Mouse (Mus musculus) urinary bladder, postnatal 36 days (tissue): ENCODE data around the gene Ankk1.

ENCODE experiments used
- DNase-seq, 2 experiments: peaks; one replicate each; pipeline ENCODE4 v3.0.0; 2022; ENCODE audit warnings: low spot score in 2 of 2, mixed read lengths in 1 of 2

Gene Ankk1

DNA sequence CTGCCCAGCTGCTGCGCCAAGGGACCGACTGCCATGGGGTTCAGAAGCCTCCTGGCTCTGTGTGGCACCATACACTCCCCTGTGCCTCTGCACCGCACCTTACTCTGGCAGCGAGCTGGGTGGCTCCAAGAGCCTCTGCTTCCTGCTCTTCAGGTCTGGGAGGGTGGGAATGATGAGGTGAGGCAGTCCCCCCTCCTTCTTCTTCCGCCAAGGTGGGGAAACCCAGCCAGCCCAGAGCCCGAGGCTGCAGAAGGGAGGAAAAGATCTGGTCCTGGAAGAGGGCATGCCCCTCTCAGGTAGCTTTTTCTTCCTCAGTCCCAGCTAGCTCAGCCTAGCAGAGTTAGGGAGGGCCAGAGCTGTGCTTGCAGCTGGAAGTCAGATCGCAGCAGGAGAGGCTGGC, at the start of gene Ankk1:
Ankk1 (minus strand) TSS at position 101 of the 400 bp plus-strand sequence.
- DNase-seq, result no peak

DNA sequence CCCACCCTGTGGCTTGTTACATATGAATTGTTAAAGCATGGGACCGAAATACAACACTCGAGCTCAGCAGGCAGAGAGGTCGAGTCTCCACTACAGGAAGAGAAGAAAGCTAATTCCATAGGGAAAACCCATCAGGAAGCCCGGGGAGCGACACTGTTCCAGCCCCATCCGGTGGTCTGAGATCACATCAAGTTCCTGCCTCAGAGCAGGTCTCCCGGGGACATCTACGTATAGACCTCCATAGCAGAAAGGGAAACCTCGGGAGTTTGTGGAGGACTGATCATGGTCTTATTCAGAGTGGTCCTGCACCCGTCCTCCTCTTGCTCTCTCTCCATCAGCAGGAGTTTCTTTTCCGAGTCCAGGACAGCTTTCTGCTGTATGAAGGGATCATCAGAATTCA, 45.3 kb upstream of the Ankk1 start:
- DNase-seq, result no peak

DNA sequence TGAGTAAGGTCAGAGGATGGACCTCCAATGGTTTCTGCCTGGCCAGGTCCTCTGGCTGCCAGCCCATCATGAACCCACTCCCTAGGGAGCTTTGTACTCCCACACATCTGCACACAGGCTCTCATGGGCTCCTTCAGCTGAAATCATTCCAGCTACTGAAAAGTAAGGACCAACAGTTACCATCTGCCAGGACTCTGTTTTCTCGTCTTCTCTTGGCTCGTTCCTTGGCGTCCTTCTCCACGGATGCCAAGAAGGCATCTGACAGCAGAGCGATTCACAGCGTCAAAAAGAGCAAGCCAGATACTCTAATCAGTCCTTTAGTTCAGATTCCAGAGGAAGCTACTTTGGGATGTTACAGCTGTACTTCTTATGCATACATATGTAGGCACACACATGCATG, 44.1 kb upstream of the Ankk1 start:
- no peak for DNase-seq

DNA sequence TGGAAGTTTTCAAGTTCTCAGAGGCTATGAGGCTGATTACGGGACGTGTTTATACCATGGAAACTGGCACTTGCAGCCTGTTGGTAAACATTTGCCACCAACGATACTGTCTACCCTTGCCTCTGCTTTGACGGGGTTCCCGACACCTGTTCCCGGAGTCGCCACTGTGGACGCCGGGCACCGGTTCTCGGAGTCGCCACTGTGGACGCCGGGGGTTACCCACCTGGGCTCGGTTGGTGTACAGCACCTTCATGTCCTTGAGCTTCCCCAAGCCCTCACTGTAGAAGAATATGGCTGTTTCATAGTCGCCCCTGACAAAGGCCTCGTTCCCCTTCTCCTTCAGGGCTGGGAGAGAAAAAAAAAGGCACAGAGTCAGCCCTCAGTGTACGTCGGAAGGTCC, 43.2 kb upstream of the Ankk1 start:
- no peak for DNase-seq

DNA sequence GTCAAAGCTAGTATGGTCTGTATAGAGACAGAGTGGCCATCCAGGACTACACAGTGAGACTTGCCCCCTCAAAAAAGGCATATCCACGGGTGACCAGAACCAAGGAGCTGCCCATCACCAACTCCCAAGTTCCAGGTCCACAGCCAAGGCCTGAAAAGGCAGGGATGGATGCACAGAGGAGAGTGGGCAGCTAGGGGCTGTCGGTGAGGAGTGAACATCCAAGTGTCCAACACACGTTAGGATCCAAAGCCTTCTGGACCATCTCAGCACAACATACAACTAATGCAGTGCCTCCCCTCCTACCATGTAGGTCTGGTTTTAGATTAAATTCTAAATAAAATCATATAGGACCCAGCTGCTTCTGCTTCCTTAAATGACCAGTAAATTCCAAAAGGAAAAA, 29.3 kb upstream of the Ankk1 start:
- DNase-seq, result no peak

DNA sequence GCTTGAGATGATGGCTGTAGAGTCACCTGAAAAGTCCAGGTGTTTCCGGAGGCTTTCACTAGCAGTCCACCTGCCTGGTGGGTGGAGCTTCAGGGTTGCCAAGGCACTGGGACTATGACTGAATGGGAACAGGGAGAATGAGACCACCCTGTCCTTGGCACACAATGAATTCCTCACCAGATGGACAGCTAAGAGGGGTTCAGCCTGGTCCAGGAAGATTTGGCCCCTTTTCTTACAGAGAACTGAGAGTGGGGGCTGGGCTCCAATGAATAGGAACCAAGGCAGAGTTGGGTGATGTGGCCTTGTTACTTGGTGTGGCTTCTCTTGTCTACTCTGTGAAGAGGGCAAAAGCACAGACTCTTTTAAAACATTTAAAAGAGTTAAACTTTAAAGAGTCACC, 25.6 kb upstream of the Ankk1 start:
- no peak for DNase-seq

DNA sequence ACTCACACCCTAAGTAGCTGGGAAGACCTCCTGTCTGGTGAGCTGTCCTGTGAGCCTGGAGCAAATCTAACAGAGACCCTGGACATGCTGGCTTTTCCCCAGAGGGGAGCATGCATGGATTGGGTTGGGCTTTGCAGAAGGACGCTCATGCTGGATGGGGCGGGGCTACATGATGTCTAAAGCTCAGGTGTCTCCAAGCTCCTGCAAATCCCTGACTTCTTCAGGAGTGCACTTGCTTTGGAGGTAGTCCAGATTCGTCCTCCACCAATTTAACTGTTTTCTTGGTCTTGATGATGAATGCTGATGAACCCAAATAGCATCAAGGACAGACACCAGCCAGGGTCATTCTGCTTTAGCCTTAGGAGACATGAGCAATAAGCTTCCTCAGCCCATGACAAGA, 23.7 kb upstream of the Ankk1 start:
- no peak for DNase-seq

DNA sequence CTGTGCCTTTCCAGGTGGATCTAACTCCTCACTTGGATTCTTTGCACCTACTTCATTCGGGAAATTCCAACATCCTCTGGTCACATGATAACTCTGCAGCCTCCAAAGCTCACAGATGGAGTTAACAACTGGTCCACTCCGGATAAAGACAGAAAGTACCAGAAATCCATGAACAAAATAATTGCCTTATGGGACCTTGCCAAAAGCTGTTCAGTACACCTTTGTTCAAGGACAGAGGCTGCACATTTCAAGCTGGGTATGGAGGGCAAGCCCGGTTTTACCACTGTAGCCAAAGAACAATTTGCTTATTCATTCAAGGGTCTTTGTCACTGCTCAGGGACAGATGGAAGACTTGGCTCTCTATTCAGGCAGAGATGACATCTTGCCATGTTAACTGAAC, 15.8 kb upstream of the Ankk1 start:
- DNase-seq, result no peak

DNA sequence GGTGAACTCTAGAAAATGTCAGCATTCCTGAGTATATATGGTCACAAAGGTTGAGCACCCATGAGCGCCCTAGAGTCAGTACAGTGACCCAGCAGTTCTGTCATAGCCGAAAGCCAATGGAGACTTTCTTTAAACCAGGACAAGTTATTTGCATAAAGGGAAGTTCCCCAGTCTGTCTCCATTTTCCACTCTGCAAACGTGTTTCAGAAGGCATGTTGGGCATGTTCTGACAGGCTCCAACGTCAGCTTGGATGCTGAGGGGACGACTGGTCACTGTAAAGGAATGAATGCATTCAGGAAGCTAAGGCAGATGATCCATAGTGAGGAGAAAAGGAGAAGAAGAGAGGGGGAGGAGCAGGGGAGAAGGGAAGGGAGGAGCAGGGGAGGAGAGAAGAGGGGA, 657 bp upstream of the Ankk1 start:
- DNase-seq, result no peak

DNA sequence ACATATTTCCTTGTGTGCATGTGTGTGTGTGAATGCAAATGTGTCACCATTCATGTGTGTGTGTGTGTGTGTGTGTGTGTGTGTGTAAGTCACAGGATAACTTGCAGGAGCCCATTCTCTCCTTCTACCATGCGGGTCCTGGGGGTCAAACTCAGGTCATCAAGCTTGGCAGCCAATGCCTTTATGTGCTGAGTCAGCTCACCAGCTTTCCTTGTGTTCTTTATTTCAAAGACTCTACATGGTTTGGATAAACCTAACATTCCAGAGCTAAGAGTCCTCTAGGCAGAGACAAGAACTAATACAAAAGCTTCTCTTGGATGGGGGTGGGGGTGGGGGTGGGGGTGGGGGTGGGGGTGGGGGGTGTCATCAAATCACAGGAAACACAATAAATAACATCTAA, 1.2 kb downstream of the Ankk1 start:
- DNase-seq, result no peak

DNA sequence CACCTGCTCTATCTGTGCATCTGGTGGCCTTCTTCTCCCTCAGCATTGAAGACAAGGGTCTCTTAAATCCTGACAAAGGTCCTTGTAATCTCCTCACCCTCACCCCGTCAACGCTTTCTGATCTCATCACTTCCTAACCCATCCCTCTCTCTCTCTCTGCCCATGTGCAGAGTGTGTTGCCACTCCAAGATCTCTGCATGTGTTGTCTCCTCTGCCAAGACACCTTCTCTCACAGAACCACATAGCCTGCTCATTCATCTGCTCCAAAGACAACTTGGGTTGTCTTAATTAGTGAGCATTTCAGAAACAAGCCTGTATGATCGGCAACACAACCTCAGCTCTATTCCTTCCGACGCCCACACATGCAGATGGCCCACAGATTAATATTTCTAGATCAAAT, 3.0 kb downstream of the Ankk1 start:
- DNase-seq, result no peak

DNA sequence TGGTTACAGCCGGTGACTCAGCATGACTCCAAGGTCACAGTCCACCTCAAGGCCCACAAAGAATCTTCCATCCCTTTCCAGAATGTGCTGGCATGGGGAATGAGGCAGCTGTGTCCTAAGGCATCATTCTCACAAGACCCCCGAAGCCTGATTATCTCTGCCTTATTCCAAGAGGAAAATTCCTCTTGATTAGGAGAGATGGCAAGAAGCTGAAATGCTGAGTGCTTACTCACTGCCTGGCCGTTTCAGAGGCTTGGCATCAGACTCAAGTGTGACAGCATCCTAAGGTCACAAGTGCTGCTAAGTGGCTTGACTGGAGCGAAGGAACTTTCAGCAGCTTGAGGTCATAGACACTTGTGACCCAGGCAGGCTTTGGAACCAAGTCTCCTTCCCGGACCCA, 16.2 kb downstream of the Ankk1 start:
- DNase-seq, result no peak

DNA sequence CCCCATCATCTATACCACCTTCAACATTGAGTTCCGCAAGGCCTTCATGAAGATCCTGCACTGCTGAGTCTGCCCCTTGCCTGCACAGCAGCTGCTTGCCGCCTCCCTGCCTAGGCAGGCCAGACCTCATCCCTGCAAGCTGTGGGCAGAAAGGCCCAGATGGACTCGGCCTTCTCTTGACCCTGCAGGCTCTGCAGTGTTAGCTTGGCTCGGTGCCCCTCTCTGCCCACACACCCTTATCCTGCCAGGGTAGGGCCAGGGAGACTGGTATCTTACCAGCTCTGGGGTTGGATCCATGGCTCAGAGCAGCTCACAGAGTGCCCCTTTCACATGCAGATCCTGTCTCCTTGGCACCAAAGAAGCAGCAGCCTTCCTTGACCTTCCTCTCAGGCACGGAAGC, 19.8 kb downstream of the Ankk1 start:
- no peak for DNase-seq

DNA sequence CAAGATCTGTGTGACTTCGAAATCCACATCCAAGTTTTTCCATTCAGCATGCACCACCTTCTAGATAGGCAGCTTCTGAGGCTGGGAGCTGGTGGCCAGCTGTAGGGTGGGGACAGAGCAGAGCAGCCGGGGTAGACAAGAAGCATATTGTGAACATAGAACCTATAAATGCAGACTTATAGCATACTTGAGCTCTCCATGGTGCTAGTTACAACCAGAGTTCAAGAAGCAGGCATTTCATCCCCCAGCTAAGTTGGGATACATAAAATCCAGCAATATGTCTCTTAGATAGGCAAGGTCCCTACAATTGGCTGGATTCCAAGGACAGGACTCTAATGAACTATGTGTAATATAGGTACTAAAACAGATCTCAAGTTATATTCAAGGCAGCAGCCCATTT, 23.1 kb downstream of the Ankk1 start:
- DNase-seq, result no peak

DNA sequence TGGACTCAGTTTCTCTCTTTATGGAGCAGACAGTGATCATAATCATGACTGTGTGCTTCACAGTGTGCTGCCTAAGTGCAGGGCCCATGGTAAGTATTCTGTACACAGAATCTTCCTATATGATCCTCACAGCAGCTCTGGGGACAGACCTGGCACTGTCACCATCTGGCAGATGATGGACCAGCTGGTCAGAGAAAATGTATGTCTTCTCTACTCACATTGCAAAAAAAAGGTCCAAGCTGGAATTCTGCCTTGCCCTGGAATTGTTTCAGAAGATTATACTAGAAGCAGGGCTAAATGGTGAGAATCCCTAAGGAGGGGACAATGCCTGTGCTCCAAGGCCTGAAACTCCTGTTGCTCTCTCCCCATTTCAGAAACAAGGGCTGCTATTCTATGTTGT, 30.8 kb downstream of the Ankk1 start:
- no peak for DNase-seq

DNA sequence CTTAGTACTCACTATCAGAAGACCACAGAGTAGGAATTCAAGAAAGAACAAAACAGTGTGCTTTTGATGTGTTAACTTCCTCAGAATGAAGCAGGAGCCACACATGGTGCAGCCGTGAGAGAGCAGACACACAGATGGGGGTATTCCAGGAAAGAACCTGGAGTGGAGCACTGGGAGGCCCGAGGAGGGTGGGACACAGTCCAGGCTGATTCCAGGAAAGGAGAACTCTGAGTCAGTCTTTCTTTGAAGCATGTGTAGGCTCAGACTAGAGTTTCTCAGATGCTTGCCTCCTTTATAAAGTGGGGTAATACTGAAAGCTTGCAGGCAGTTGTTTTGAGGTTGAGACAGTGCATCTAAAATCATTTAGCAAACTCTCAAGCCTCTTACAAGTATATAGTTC, 34.6 kb downstream of the Ankk1 start:
- DNase-seq, result no peak

DNA sequence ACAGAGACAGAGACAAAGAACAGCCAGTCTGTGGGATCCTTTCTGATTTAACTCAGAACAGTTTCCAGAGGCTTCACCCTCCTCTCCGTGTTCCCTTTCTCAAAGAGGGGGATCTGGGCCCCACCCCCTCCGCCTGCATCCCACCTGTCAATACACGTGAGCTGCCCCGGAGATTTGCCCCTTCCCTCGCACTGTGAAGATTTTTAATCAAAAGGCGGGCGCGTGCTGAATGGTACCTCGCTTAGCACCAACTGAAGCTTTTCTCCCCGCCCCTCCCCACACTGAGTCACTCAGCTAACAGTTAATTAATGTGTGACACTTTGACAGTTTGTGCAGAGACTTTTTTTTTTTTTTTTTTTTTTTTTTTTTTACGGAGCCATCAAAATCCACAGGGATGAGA, 40.7 kb downstream of the Ankk1 start:
- DNase-seq, result no peak

DNA sequence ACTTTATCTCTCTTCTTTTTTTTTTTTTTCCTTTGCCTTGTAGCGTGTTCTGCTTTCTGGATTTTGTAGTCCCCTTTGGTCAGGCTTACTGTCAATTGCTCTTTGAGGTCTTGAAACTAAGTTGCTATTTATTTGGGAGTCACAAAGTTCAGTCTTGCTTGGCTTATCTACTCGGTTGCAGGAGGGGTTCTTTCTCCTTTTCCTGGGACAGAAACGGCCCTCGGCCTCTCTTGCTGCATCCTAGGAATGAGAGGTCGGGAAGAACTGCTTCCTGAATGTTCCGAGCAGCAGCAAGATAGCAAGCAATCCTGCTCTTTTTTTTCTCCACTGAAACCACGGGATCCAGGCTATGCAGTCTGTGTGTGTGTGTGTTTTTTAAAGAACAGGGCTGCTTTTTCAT, 41.5 kb downstream of the Ankk1 start:
- DNase-seq, result no peak

DNA sequence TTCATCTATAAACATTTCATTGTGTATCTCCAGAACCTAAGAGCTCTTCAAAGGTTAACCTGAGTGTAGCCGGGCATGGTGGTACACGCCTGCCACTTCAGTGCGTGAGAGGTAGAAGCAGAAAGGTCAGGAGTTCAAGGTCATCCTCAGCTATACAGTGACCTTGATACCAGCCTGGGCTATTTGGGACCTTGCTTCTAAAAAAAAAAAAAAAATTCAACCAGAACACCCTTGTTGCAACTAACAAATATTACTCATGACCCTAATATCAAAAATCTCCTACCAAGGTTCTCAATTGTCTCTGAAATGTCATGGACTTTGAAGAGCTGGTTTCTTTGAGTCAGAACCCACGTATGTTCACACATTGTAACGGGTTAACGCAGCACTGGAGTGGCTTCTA, 42.0 kb downstream of the Ankk1 start:
- no peak for DNase-seq

DNA sequence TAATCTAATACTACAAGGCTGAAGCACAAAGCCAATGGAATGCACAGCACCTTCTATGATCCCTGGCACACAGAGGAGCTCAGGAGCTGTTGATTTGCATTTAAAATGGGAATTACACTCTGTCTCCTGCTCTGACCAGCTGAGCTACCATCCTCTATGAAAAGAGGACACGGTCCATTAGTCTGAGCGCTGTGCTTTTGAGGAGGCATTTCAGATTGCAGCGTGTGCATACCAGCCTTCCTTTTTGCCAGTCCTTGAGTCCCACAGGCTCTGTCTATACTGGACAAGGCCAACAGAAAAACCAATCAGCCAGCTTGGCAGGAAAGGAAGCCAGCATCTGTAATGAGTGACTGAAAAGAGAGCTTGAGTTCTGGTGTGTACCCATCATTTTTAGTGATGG, 42.8 kb downstream of the Ankk1 start:
- no peak for DNase-seq

DNA sequence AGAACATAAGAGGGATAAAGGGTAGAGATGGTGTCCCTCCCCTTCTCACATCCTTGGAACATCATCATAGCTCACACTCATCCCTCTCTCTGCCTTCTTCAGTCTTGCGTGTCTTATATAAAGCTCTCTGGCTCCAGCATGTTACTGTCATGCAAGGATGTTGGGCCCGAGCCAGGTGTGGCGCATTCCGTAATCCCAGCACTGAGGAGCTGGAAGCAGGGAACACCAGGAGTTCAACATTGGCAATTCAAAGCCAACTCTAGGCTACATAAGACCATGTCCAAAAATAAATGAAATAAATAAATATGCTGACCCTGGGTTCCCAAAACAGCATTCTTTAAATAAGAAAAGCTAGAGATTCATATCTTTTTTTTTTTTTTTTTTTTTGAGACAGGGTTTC, 46.9 kb downstream of the Ankk1 start:
- no peak for DNase-seq

DNA sequence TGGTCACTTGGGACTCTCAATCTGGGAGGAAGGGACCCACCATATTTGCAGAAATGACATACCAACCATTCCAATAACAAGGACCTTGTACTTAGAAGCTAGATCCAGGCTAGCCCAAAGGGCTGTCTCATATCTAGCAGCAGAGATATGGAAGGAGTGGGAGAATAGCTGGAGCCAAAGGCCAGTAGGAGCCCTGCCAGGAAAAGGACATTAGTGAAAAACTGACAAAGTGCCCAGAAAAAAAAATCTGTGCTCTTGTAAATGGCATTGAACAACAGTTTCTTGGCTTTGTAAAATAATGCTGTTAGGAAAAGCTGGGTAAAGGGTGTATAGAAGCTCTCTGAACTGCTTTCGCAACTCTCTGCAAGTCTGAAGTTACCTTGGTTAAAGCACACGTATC, 52.9 kb downstream of the Ankk1 start:
- no peak for DNase-seq

DNA sequence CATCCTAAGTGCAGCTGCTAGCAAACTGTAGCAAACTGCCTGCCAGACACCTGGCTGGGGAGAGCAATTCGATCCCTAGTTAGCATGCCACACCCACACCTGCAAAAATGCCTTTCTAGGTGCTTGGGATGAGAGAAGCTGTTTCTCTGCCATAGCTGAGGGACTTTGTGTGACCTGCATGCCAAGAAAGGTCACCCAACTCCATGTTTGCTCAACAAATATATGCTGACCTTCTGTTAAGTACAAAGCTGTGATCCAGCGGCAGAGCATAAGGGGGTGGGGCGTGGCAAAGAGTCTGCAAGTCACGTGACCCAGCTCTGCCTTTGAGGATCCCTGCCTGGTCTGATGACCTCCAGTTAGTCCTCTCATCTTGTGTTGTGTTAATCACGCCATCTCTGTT, 61.1 kb downstream of the Ankk1 start:
- DNase-seq, result no peak
